Mouse (Mus musculus) thymus, adult 2 months (tissue): ENCODE measurements around the gene Fbxl5.

Experiments used
- CTCF ChIP-seq: fragments of 200-500 bp; IDR thresholded peaks from 2 replicates; pipeline ENCODE4 v1.5.1; 2012; ENCODE audit warnings: mild to moderate bottlenecking, control low read depth, low read length, moderate library complexity, borderline replicate concordance; ENCODE audit not compliant: control insufficient read depth, poor library complexity, insufficient read depth; ENCODE audit errors: extremely low read depth
- POLR2A ChIP-seq: fragments of 200-500 bp; IDR thresholded peaks from 2 replicates; pipeline ENCODE4 v1.6.1; 2012; ENCODE audit warnings: mild to moderate bottlenecking, low read length, control low read depth, moderate library complexity; ENCODE audit not compliant: control insufficient read depth, poor library complexity, insufficient read depth; ENCODE audit errors: extremely low read depth

- TF ChIP-seq CTCF (no peak), POLR2A (no peak)
Measured at GRCm38 (mm10) chr5:43800700-43801099, 20.7 kb downstream of the Fbxl5 start.
